Mouse (Mus musculus): ENCODE measurements around the gene Ndufc1. TPM values are rescaled to one million over a fixed set of nuclear protein-coding genes. Genes with fewer than 3 reads are reported as not detected.
"Not testable (repeated sequence)": the region's sequence is repeated elsewhere in the genome, so short reads cannot be mapped to it uniquely, and the experiment has no call there.

Gene Ndufc1
- 709 and 792 TPM in 2 replicates for polyA plus RNA-seq (2015; fragmentation: Nextera tagmentation; extraction: Ambion mirVana)

- H3K4me3 ChIP-seq (replicated peaks): peak within 1 kb of the TSS; percentile 81
- peak within 1 kb of the TSS; percentile 75 for H3K4me2 ChIP-seq
- H3K9ac ChIP-seq: peak within 1 kb of the TSS; percentile 86
- WGBS: under 1% methylated on average over 40 of the region's 40 CpGs
- H3K36me3 ChIP-seq: no peaks in the 10 kb centered on the region; the same call in none of the 2 replicates
- H3K27me3 ChIP-seq (replicated peaks): no peaks in the 10 kb centered on the region
- peak; percentile 90 for ATAC-seq (ENCODE audit: insufficient read depth, low FRiP score, low read depth)
- peaks cover 5% of the 10 kb centered on the region for H3K4me1 ChIP-seq
- H3K27ac ChIP-seq: peak within 1 kb of the TSS; percentile 95
- no peaks in the 10 kb centered on the region for H3K9me3 ChIP-seq
Observed at GRCm38 (mm10) chr3:51408561-51409183, at the start of gene Ndufc1. Ndufc1 (minus strand) TSS chr3:51408988.

DNA sequence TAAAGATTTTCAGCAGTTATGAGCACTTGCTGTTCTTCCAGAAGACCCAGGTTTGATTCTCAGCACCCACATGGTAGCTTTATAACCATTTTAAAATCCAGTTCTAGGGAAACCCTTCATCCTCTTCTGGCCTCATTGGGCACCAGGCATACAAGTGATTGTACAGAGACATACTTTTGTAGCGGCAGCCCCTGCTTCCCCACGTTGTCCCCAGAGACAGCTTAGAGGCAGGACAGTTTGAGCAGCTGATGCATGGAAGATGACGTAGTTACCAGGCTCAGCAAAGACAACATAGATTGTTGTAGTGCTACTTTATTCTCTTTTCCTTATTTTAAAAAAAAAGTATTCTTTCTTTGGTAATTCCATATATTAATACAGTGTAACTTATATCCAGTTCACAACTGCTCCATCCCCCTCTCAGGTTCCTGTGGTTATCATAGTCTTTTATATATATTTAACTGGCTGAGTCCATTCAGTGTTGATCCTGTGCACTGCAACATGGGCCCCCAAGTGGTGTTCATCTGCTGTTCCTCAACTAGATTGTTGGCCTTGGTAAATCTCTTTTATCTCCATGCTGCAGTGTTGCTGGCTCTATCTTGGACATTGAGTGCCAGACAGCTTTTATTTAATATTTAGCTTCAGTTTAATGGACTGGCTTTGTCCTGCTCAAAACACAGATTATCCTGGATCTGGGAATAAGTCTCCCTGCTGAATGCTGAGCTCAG, 26.2 kb upstream of the Ndufc1 start:
- H3K27ac ChIP-seq: no peak overlapping the region
- H3K27me3 ChIP-seq (replicated peaks): no peaks in the 10 kb centered on the region
- H3K9ac ChIP-seq: no peak overlapping the region
- 88% methylated on average over 3 of the region's 3 CpGs for WGBS
- no peak overlapping the region for H3K4me2 ChIP-seq
- no peaks in the 10 kb centered on the region for H3K4me1 ChIP-seq
- H3K36me3 ChIP-seq: peaks cover 4% of the 10 kb centered on the region; the same call in 1 of the 2 replicates
- no peaks in the 10 kb centered on the region for H3K9me3 ChIP-seq
- no peak for ATAC-seq (ENCODE audit: insufficient read depth, low FRiP score, low read depth)
- H3K4me3 ChIP-seq (replicated peaks): no peak overlapping the region

DNA sequence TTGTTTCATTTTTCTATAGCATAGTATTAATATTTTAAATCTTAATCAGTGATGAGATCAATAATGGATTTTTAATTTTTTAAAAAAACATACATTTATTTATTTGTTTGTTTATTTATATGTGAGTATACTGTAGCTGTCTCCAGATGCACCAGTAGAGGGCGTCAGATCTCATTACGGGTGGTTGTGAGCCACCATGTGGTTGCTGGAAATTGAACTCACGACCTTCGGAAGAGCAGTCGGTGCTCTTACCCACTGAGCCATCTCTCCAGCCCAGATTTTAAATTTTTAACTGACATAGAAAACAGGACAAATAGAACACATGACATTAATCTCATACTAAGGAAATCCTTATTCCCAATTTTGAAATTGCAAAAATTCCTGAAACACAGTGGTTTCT, 25.6 kb upstream of the Ndufc1 start:
- H3K27ac ChIP-seq; H3K4me1 ChIP-seq; H3K4me3 ChIP-seq (replicated peaks); H3K9me3 ChIP-seq; H3K27me3 ChIP-seq (replicated peaks); H3K4me2 ChIP-seq; H3K9ac ChIP-seq; H3K36me3 ChIP-seq; ATAC-seq (ENCODE audit: insufficient read depth, low FRiP score, low read depth): not testable (repeated sequence)
- WGBS: 87% methylated on average over 5 of the region's 5 CpGs

DNA sequence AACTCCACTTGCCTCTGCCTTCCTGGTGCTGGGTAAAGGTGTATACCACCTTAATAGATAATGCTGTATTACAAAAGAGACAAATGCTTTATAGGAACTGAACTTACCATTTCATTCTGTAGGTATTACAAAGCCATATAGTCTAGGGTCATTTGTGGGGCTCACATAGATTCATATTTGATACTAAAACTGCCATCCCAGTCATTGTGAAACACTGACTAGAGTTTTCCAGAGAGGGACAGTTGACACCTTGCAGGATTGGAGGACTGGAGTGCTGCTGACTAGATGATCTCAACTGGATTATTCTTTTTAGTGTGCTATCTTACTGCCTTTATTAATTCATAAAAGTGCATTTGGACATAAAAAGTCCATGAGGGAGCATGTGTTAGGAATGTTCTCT, 16.6 kb upstream of the Ndufc1 start:
- H3K4me3 ChIP-seq (replicated peaks): no peak overlapping the region
- ATAC-seq (ENCODE audit: insufficient read depth, low FRiP score, low read depth): no peak
- no peaks in the 10 kb centered on the region for H3K27me3 ChIP-seq (replicated peaks)
- no peaks in the 10 kb centered on the region for H3K36me3 ChIP-seq
- H3K4me2 ChIP-seq: no peak overlapping the region
- no peak overlapping the region for H3K27ac ChIP-seq
- no peaks in the 10 kb centered on the region for H3K9me3 ChIP-seq
- H3K9ac ChIP-seq: no peak overlapping the region
- no peaks in the 10 kb centered on the region for H3K4me1 ChIP-seq

- peaks cover 8% of the 10 kb centered on the region for H3K4me1 ChIP-seq
- no peaks in the 10 kb centered on the region for H3K36me3 ChIP-seq
- no peaks in the 10 kb centered on the region for H3K27me3 ChIP-seq (replicated peaks)
- 65% methylated on average over 3 of the region's 3 CpGs for whole genome bisulfite sequencing
- ATAC-seq (ENCODE audit: insufficient read depth, low FRiP score, low read depth): no peak
- no peak overlapping the region for H3K4me2 ChIP-seq
- no peak overlapping the region for H3K9ac ChIP-seq
- H3K9me3 ChIP-seq: no peaks in the 10 kb centered on the region
- H3K4me3 ChIP-seq (replicated peaks): no peak overlapping the region
- H3K27ac ChIP-seq: no peak overlapping the region
Observed at GRCm38 (mm10) chr3:51421921-51422320, 13.1 kb upstream of the Ndufc1 start.

GRCm38 (mm10) chr3:51417966-51418365, 9.2 kb upstream of the Ndufc1 start:
- Histone ChIP-seq H3K9ac (no peak overlapping the region), H3K4me2 (peak overlapping the region; percentile 29; the same call in 1 of the 2 replicates), H3K27ac (no peak overlapping the region), H3K4me1 (peaks cover 15% of the 10 kb centered on the region), H3K9me3 (no peaks in the 10 kb centered on the region), H3K36me3 (no peaks in the 10 kb centered on the region), H3K27me3 (replicated peaks) (no peaks in the 10 kb centered on the region), H3K4me3 (replicated peaks) (no peak overlapping the region; the same call in 1 of the 2 replicates)
- WGBS: 48% methylated on average over 2 of the region's 2 CpGs
- ATAC-seq (ENCODE audit: insufficient read depth, low FRiP score, low read depth): no peak

GRCm38 (mm10) chr3:51417485-51417884, 8.7 kb upstream of the Ndufc1 start:
- no peak for ATAC-seq (ENCODE audit: insufficient read depth, low FRiP score, low read depth)
- no peak overlapping the region for H3K9ac ChIP-seq
- 45% methylated on average over 2 of the region's 2 CpGs for WGBS

DNA sequence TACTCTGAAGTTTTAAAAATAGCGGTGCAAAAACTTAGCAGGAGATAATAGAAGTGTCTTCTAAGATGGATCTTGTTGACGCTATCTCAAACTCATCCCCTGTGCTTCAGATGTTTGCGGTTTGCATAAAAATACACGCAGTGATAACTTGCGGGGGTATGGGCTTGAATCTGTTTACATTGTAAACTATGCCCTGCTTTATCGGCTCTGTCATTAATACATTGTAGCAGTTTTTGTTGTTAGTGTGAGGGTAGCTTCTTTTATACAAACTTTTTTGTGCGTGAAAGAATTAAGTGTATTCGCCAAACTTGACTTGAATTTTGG, 8.3 kb upstream of the Ndufc1 start:
- ATAC-seq (ENCODE audit: insufficient read depth, low FRiP score, low read depth): no peak
- H3K36me3 ChIP-seq: no peaks in the 10 kb centered on the region
- H3K4me1 ChIP-seq: peaks cover 15% of the 10 kb centered on the region
- H3K4me3 ChIP-seq (replicated peaks): peak overlapping the region; percentile 94
- WGBS: 8% methylated on average over 8 of the region's 8 CpGs
- peak overlapping the region; percentile 95 for H3K27ac ChIP-seq
- peak overlapping the region; percentile 92 for H3K9ac ChIP-seq
- H3K27me3 ChIP-seq (replicated peaks): no peaks in the 10 kb centered on the region
- no peaks in the 10 kb centered on the region for H3K9me3 ChIP-seq
- H3K4me2 ChIP-seq: peak overlapping the region; percentile 66

More at GRCm38 (mm10) chr3:51417485-51417884, 8.7 kb upstream of the Ndufc1 start:
- H3K36me3 ChIP-seq: no peaks in the 10 kb centered on the region
- no peaks in the 10 kb centered on the region for H3K27me3 ChIP-seq (replicated peaks)
- H3K9me3 ChIP-seq: no peaks in the 10 kb centered on the region
- H3K4me3 ChIP-seq (replicated peaks): peak overlapping the region; percentile 94
- no peak overlapping the region for H3K27ac ChIP-seq
- peaks cover 15% of the 10 kb centered on the region for H3K4me1 ChIP-seq
- H3K4me2 ChIP-seq: peak overlapping the region; percentile 66

GRCm38 (mm10) chr3:51416364-51417134, 7.8 kb upstream of the Ndufc1 start:
- H3K27ac ChIP-seq: peak overlapping the region; percentile 95
- H3K36me3 ChIP-seq: no peaks in the 10 kb centered on the region
- H3K4me1 ChIP-seq: peaks cover 15% of the 10 kb centered on the region
- under 1% methylated on average over 51 of the region's 68 CpGs for WGBS
- H3K9me3 ChIP-seq: no peaks in the 10 kb centered on the region
- H3K27me3 ChIP-seq (replicated peaks): no peaks in the 10 kb centered on the region
- peak overlapping the region; percentile 92 for H3K9ac ChIP-seq
- H3K4me3 ChIP-seq (replicated peaks): peak overlapping the region; percentile 94
- ATAC-seq (ENCODE audit: insufficient read depth, low FRiP score, low read depth): peak; percentile 44; the same call in 1 of the 2 replicates
- peak overlapping the region; percentile 66 for H3K4me2 ChIP-seq

- Histone ChIP-seq H3K4me2 (peak overlapping the region; percentile 66), H3K9ac (peak overlapping the region; percentile 92), H3K4me1 (peaks cover 15% of the 10 kb centered on the region), H3K4me3 (replicated peaks) (peak overlapping the region; percentile 94), H3K27ac (peak overlapping the region; percentile 95), H3K9me3 (no peaks in the 10 kb centered on the region), H3K36me3 (no peaks in the 10 kb centered on the region), H3K27me3 (replicated peaks) (no peaks in the 10 kb centered on the region)
- WGBS: under 1% methylated on average over 30 of the region's 30 CpGs
- peak; percentile 54 for ATAC-seq (ENCODE audit: insufficient read depth, low FRiP score, low read depth)
Observed at GRCm38 (mm10) chr3:51416073-51416363, 7.2 kb upstream of the Ndufc1 start.

DNA sequence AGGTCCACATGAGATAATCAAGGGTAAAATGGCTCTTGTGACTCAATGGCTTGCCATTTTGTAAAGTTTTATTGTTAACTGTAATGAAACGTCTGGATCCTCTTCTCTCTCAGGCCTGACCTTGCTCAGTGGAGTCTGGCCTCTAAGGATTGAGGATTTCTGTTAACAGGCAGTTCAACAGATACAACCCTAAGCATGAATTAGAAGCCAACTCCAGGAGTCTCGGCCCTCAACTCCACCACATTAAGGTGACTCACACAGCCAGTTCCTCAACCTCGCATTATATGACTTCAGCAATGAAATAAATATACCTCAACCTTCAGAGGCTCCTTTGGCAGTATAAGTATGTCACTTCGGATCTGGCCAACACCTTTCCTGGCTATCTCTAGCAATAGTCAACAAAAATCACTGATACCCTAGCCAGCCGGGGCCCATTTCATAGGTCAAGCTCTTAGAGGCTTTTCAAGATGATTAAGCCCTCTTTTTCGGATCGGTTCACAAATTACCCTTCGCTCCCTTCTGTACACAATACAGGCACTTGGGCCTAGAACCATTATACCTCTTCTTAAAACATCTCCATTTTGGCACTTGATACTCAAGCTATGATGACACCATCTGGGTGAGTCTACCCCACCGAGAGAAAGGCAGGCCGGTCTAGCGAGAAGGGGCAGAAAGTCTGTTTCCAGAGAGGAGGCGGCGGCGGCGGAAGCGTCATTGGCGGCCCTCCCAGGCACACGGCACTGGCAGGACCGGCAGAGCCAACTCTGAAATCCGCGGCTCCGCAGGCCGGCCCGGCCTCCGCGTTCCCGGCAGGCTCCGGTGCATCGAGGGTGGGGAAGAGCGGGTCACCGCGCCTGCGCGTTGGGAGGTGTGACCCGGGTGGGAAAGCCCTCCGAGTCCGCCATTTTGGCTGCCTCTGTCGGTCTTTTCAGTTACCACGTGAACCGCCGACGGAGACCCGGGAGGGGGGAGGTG, 6.6 kb upstream of the Ndufc1 start, which contains the start of gene Naa15:
Gene Naa15 (plus strand): TSS at position 51 of the 975 bp plus-strand sequence.
- 3% methylated on average over 43 of the region's 43 CpGs for WGBS
- H3K27ac ChIP-seq: peak within 1 kb of the TSS; percentile 95
- H3K9ac ChIP-seq: peak within 1 kb of the TSS; percentile 92
- H3K27me3 ChIP-seq (replicated peaks): no peaks in the 10 kb centered on the region
- ATAC-seq (ENCODE audit: insufficient read depth, low FRiP score, low read depth): peak; percentile 93
- H3K4me2 ChIP-seq: peak within 1 kb of the TSS; percentile 66
- H3K9me3 ChIP-seq: no peaks in the 10 kb centered on the region
- peak within 1 kb of the TSS; percentile 94 for H3K4me3 ChIP-seq (replicated peaks)
- H3K4me1 ChIP-seq: peaks cover 15% of the 10 kb centered on the region
- no peaks in the 10 kb centered on the region for H3K36me3 ChIP-seq
